In the genomic region with DNA sequence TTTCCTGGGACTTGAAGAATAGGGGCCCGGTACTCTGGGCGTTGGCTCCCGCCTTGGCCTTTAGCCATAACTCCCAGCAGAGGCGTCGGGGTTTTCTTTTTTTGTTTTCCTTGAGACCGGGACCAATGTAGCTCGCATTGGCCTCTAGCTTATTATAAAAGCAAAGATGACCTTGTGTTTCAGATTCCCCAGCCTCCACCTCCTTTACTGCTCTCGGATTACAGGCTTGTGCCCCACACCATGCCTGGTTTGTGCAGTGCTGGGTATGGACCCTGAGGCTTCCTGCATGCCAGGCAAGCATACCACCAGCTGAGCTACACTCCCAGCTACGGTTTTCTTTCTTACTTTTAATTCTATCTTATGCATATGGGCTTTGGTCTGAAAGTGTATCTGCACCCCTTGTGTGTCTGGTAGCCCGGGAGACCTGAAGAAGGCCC, we compare ENCODE assay signal across 8 mouse cellular contexts. TPM values are rescaled to one million over a fixed set of nuclear protein-coding genes. Genes with fewer than 3 reads are reported as not detected.
DNase-seq lines count a peak whose midpoint lies in the region; ATAC-seq and TF ChIP-seq lines count a peak whose summit lies in the region.

No protein-coding gene starts in this region.

- TF ChIP-seq CTCF in lung, embryonic 14.5 days (IDR thresholded peaks at IDR 0.05; ENCODE audit: low read depth), result no peak

- H3K4me2 ChIP-seq in lung, embryonic 14.5 days, result peak overlapping the region; percentile 99
- H3K4me2 ChIP-seq in neural tube, embryonic 13.5 days, result peak overlapping the region; percentile 89

- H3K4me1 ChIP-seq in lung, embryonic 14.5 days (ENCODE audit: insufficient read depth), result peaks cover 7% of the 10 kb centered on the region
- H3K4me1 ChIP-seq in forebrain, embryonic 10.5 days, result peaks cover 52% of the 10 kb centered on the region
- peaks cover 60% of the 10 kb centered on the region for H3K4me1 ChIP-seq in limb, embryonic 10.5 days
- H3K4me1 ChIP-seq in neural tube, embryonic 13.5 days (replicated peaks), result peaks cover 41% of the 10 kb centered on the region

- DNase-seq in lung, embryonic 14.5 days, result no peak
- no peak for DNase-seq in lung, postnatal 4 days
- DNase-seq in forebrain, embryonic 10.5 days (ENCODE audit: extremely low spot score, low spot score), result no peak
- no peak for DNase-seq in limb, embryonic 10.5 days (ENCODE audit: low spot score)
- DNase-seq in left cerebral cortex, adult 8-10 months (ENCODE audit: low spot score in 2 of 2), result no peak
- no peak for DNase-seq in adrenal gland, adult 8-10 months
- no peak for DNase-seq in kidney, adult 9 months

- H3K4me3 ChIP-seq in lung, embryonic 14.5 days (ENCODE audit: low read depth, low read length), result peak overlapping the region; percentile 54
- H3K4me3 ChIP-seq in forebrain, embryonic 10.5 days, result peak overlapping the region; percentile 60
- peak overlapping the region; percentile 65 for H3K4me3 ChIP-seq in limb, embryonic 10.5 days
- H3K4me3 ChIP-seq in neural tube, embryonic 13.5 days, result peak overlapping the region; percentile 51

- H3K9me3 ChIP-seq in lung, embryonic 14.5 days (ENCODE audit: low read depth, low read length), result no peaks in the 10 kb centered on the region
- no peaks in the 10 kb centered on the region for H3K9me3 ChIP-seq in forebrain, embryonic 10.5 days
- no peaks in the 10 kb centered on the region for H3K9me3 ChIP-seq in limb, embryonic 10.5 days (replicated peaks)
- no peaks in the 10 kb centered on the region for H3K9me3 ChIP-seq in neural tube, embryonic 13.5 days

- no peaks in the 10 kb centered on the region for H3K27me3 ChIP-seq in lung, embryonic 14.5 days (ENCODE audit: insufficient read depth, low read length)
- peaks cover 36% of the 10 kb centered on the region for H3K27me3 ChIP-seq in forebrain, embryonic 10.5 days (ENCODE audit: poor library complexity, severe bottlenecking)
- peaks cover 24% of the 10 kb centered on the region for H3K27me3 ChIP-seq in limb, embryonic 10.5 days (ENCODE audit: low read depth, poor library complexity, severe bottlenecking)
- peaks cover 18% of the 10 kb centered on the region for H3K27me3 ChIP-seq in neural tube, embryonic 13.5 days

- peak; percentile 55; the same call in 1 of the 2 replicates for ATAC-seq in lung, embryonic 14.5 days (ENCODE audit: insufficient read depth)
- ATAC-seq in neural tube, embryonic 13.5 days (ENCODE audit: low read depth), result peak; percentile 68

- no peak overlapping the region; the same call in 1 of the 2 replicates for H3K9ac ChIP-seq in lung, embryonic 14.5 days
- no peak overlapping the region; the same call in 1 of the 2 replicates for H3K9ac ChIP-seq in neural tube, embryonic 13.5 days

- 12% methylated on average over 10 of the region's 10 CpGs for WGBS in lung, embryonic 14.5 days
- 14% methylated on average over 10 of the region's 10 CpGs for WGBS in forebrain, embryonic 10.5 days
- WGBS in limb, embryonic 10.5 days, result 20% methylated on average over 10 of the region's 10 CpGs
- WGBS in neural tube, embryonic 13.5 days, result 11% methylated on average over 10 of the region's 10 CpGs

- H3K27ac ChIP-seq in lung, embryonic 14.5 days (ENCODE audit: low read depth), result peak overlapping the region; percentile 25; the same call in 1 of the 2 replicates
- peak overlapping the region; percentile 80 for H3K27ac ChIP-seq in forebrain, embryonic 10.5 days
- H3K27ac ChIP-seq in limb, embryonic 10.5 days, result peak overlapping the region; percentile 82
- peak overlapping the region; percentile 35; the same call in 1 of the 2 replicates for H3K27ac ChIP-seq in neural tube, embryonic 13.5 days (replicated peaks)

- H3K36me3 ChIP-seq in lung, embryonic 14.5 days (ENCODE audit: insufficient read depth), result no peaks in the 10 kb centered on the region
- no peaks in the 10 kb centered on the region for H3K36me3 ChIP-seq in forebrain, embryonic 10.5 days (replicated peaks)
- H3K36me3 ChIP-seq in limb, embryonic 10.5 days, result no peaks in the 10 kb centered on the region
- H3K36me3 ChIP-seq in neural tube, embryonic 13.5 days, result no peaks in the 10 kb centered on the region

RNA-seq across cellular contexts. Expression of gene Micall2, which starts 0.4 kb away (rescaled TPM):
- 3.0 and 4.8 TPM in 2 replicates for polyA plus RNA-seq in lung, embryonic 14.5 days (2014; fragmentation: Nextera tagmentation; extraction: Ambion mirVana)
- 5.9 and 6.9 TPM in 2 replicates for polyA plus RNA-seq in forebrain, embryonic 10.5 days (2016; fragmentation: Nextera tagmentation; extraction: Ambion mirVana)
- polyA plus RNA-seq in limb, embryonic 10.5 days (2016; fragmentation: Nextera tagmentation; extraction: Ambion mirVana), result 8.9 and 9.0 TPM in 2 replicates
- polyA plus RNA-seq in neural tube, embryonic 13.5 days (2015; fragmentation: Nextera tagmentation; extraction: Ambion mirVana), result 6.2 and 6.3 TPM in 2 replicates
- 1 to 10 TPM; 2.4 to 3.3 (median 2.7) TPM for total RNA-seq in left cerebral cortex, adult 8-10 months (2022)
- total RNA-seq in adrenal gland, adult 8-10 months (2022), result 10 to 100 TPM in 2 of 4 experiments, 1 to 10 TPM in 2; 7.6 to 28.1 (median 12.6) TPM

RNA-seq across cellular contexts. Expression of gene Ints1, which starts 39.0 kb away (rescaled TPM):
- 37.6 and 39.8 TPM in 2 replicates for polyA plus RNA-seq in lung, embryonic 14.5 days (2014; fragmentation: Nextera tagmentation; extraction: Ambion mirVana)
- 41.0 and 43.2 TPM in 2 replicates for polyA plus RNA-seq in forebrain, embryonic 10.5 days (2016; fragmentation: Nextera tagmentation; extraction: Ambion mirVana)
- 42.5 and 43.7 TPM in 2 replicates for polyA plus RNA-seq in limb, embryonic 10.5 days (2016; fragmentation: Nextera tagmentation; extraction: Ambion mirVana)
- polyA plus RNA-seq in neural tube, embryonic 13.5 days (2015; fragmentation: Nextera tagmentation; extraction: Ambion mirVana), result 24.3 and 27.1 TPM in 2 replicates
- 100 to 1,000 TPM in 2 of 4 experiments, 10 to 100 TPM in 2; 97.1 to 104 (median 99.7) TPM for total RNA-seq in left cerebral cortex, adult 8-10 months (2022)
- total RNA-seq in adrenal gland, adult 8-10 months (2022), result 10 to 100 TPM; 59.3 to 74.4 (median 65.0) TPM

RNA-seq across cellular contexts. Expression of gene Mafk, which starts 54.8 kb away (rescaled TPM):
- polyA plus RNA-seq in lung, embryonic 14.5 days (2014; fragmentation: Nextera tagmentation; extraction: Ambion mirVana), result 8.0 and 10.0 TPM in 2 replicates
- 9.8 and 10.1 TPM in 2 replicates for polyA plus RNA-seq in forebrain, embryonic 10.5 days (2016; fragmentation: Nextera tagmentation; extraction: Ambion mirVana)
- polyA plus RNA-seq in limb, embryonic 10.5 days (2016; fragmentation: Nextera tagmentation; extraction: Ambion mirVana), result 7.1 and 8.1 TPM in 2 replicates
- polyA plus RNA-seq in neural tube, embryonic 13.5 days (2015; fragmentation: Nextera tagmentation; extraction: Ambion mirVana), result 11.7 and 12.1 TPM in 2 replicates
- total RNA-seq in left cerebral cortex, adult 8-10 months (2022), result 10 to 100 TPM in 2 of 4 experiments, 1 to 10 TPM in 2; 8.6 to 13.0 (median 10.0) TPM
- total RNA-seq in adrenal gland, adult 8-10 months (2022), result 10 to 100 TPM; 28.7 to 45.0 (median 30.4) TPM

Comparison
In these comparisons a context has a peak if more than half of its experiments do, and no peak if none do; other contexts are left out.
1. H3K27ac ChIP-seq: peak in every context shown above with its lines; median percentile 82 in limb, embryonic 10.5 days; 80 in forebrain, embryonic 10.5 days; 35 in neural tube, embryonic 13.5 days; 25 in lung, embryonic 14.5 days.